Mouse (Mus musculus) intestine, embryonic 16.5 days (tissue): ENCODE data around the gene Alk. TPM values are rescaled to one million over a fixed set of nuclear protein-coding genes. Genes with fewer than 3 reads are reported as not detected.
A peak's percentile ranks its signal among the peaks of the same experiment; 100 is the strongest.

Experiments
- ATAC-seq: fragments of 200-750 bp; cut with Nextera tagmentation; 2 replicates; pipeline ENCODE4 v1.8.0; 2017; ENCODE audit warnings: moderate TSS enrichment, moderate library complexity
- H3K27ac ChIP-seq: fragments of 300-500 bp; sonication (generic); 2 replicates; pipeline ENCODE4 v1.5.1; 2014; ENCODE audit warnings: mild to moderate bottlenecking, low read length
- H3K27me3 ChIP-seq: fragments of 300-500 bp; sonication (generic); replicated peaks from 2 replicates; pipeline ENCODE4 v1.6.1; 2014; ENCODE audit warnings: low read length, control low read depth, mixed read lengths; ENCODE audit not compliant: control insufficient read depth, insufficient read depth
- H3K36me3 ChIP-seq: fragments of 300-500 bp; sonication (generic); 2 replicates; pipeline ENCODE4 v1.6.1; 2014; ENCODE audit warnings: low read length, control low read depth; ENCODE audit not compliant: control insufficient read depth, insufficient read depth
- H3K4me1 ChIP-seq: fragments of 300-500 bp; sonication (generic); 2 replicates; pipeline ENCODE4 v1.6.1; 2014; ENCODE audit warnings: low read length, control low read depth, mixed read lengths; ENCODE audit not compliant: control insufficient read depth, insufficient read depth
- H3K4me2 ChIP-seq: fragments of 300-500 bp; sonication (generic); 2 replicates; pipeline ENCODE4 v1.6.1; 2014; ENCODE audit warnings: low read depth, low read length, control low read depth
- H3K4me3 ChIP-seq: fragments of 300-500 bp; sonication (generic); 2 replicates; pipeline ENCODE4 v1.5.1; 2014; ENCODE audit warnings: mild to moderate bottlenecking, low read length
- H3K9ac ChIP-seq: fragments of 300-500 bp; sonication (generic); 2 replicates; pipeline ENCODE4 v1.6.1; 2014; ENCODE audit warnings: low read depth, low read length
- H3K9me3 ChIP-seq: fragments of 300-500 bp; sonication (generic); 2 replicates; pipeline ENCODE4 v1.6.1; 2016; ENCODE audit warnings: low read length, control low read depth; ENCODE audit not compliant: control insufficient read depth
- WGBS: fragments of 180-500 bp; shearing (Covaris S2); extraction: QIAGEN DNeasy Blood & Tissue Kit; methylation state at CpG from one replicate; pipeline ENCODE4 v1.1.7; 2014; 5-methylcytosine and 5-hydroxymethylcytosine counted together
- polyA plus RNA-seq: library from polyadenylated mRNA; unstranded; fragments of >200 nt; fragmentation: Nextera tagmentation; extraction: Ambion mirVana; gene quantifications from 2 replicates; pipeline ENCODE4 v1.2.1, GENCODE M21; 2015

Gene Alk
- polyA plus RNA-seq, 1 experiment from 2014 or later = 0.75 TPM

GRCm38 (mm10) chr17:72157830-72158629 is 446.4 kb downstream of the Alk start:
- H3K9me3 ChIP-seq = no peaks in the 10 kb centered on the region
- H3K36me3 ChIP-seq = no peaks in the 10 kb centered on the region
- 66% methylated on average over 10 of the region's 10 CpGs for WGBS
- no peak overlapping the region for H3K4me2 ChIP-seq
- H3K4me1 ChIP-seq = no peaks in the 10 kb centered on the region
- ATAC-seq = no peak
- H3K4me3 ChIP-seq = no peak overlapping the region
- H3K27ac ChIP-seq = no peak overlapping the region
- H3K9ac ChIP-seq = no peak overlapping the region
- no peaks in the 10 kb centered on the region for H3K27me3 ChIP-seq

GRCm38 (mm10) chr17:72153038-72153437 is 451.4 kb downstream of the Alk start:
- H3K9ac ChIP-seq = no peak overlapping the region
- no peaks in the 10 kb centered on the region for H3K9me3 ChIP-seq
- H3K4me3 ChIP-seq = no peak overlapping the region
- ATAC-seq = no peak
- H3K4me2 ChIP-seq = no peak overlapping the region
- H3K36me3 ChIP-seq = no peaks in the 10 kb centered on the region
- 88% methylated on average over 3 of the region's 3 CpGs for WGBS
- H3K4me1 ChIP-seq = no peaks in the 10 kb centered on the region
- no peak overlapping the region for H3K27ac ChIP-seq
- H3K27me3 ChIP-seq = no peaks in the 10 kb centered on the region

GRCm38 (mm10) chr17:72144946-72145598 is 459.4 kb downstream of the Alk start:
- WGBS = 71% methylated on average over 7 of the region's 7 CpGs
- no peaks in the 10 kb centered on the region for H3K9me3 ChIP-seq
- H3K4me1 ChIP-seq = no peaks in the 10 kb centered on the region
- no peak overlapping the region for H3K4me3 ChIP-seq
- no peak for ATAC-seq
- H3K4me2 ChIP-seq = no peak overlapping the region
- H3K36me3 ChIP-seq = no peaks in the 10 kb centered on the region
- H3K9ac ChIP-seq = no peak overlapping the region
- H3K27me3 ChIP-seq = no peaks in the 10 kb centered on the region
- H3K27ac ChIP-seq = no peak overlapping the region

- Histone ChIP-seq H3K27ac (no peak overlapping the region), H3K4me2 (no peak overlapping the region), H3K36me3 (no peaks in the 10 kb centered on the region), H3K9ac (no peak overlapping the region), H3K4me3 (no peak overlapping the region), H3K27me3 (no peaks in the 10 kb centered on the region), H3K4me1 (no peaks in the 10 kb centered on the region), H3K9me3 (no peaks in the 10 kb centered on the region)
- no peak for ATAC-seq
- 63% methylated on average over 9 of the region's 9 CpGs for WGBS
Measured at GRCm38 (mm10) chr17:72144461-72144860, 460.0 kb downstream of the Alk start.

GRCm38 (mm10) chr17:72132140-72132911 is 472.1 kb downstream of the Alk start:
- ATAC-seq = peak; percentile 97
- no peak overlapping the region for H3K27ac ChIP-seq

GRCm38 (mm10) chr17:72121660-72122059 is 482.8 kb downstream of the Alk start:
- Histone ChIP-seq H3K27ac (no peak overlapping the region), H3K36me3 (no peaks in the 10 kb centered on the region), H3K9me3 (no peaks in the 10 kb centered on the region), H3K4me3 (no peak overlapping the region), H3K4me2 (no peak overlapping the region), H3K4me1 (no peaks in the 10 kb centered on the region), H3K9ac (no peak overlapping the region), H3K27me3 (no peaks in the 10 kb centered on the region)
- no peak for ATAC-seq
- WGBS = 95% methylated on average over 1 of the region's 1 CpGs

More at GRCm38 (mm10) chr17:72132140-72132911, 472.1 kb downstream of the Alk start:
- Histone ChIP-seq H3K9me3 (no peaks in the 10 kb centered on the region), H3K36me3 (no peaks in the 10 kb centered on the region), H3K9ac (no peak overlapping the region), H3K4me1 (no peaks in the 10 kb centered on the region), H3K4me2 (no peak overlapping the region), H3K27me3 (no peaks in the 10 kb centered on the region), H3K4me3 (no peak overlapping the region)
- WGBS = 68% methylated on average over 8 of the region's 8 CpGs

GRCm38 (mm10) chr17:72120278-72120677 is 484.1 kb downstream of the Alk start:
- Histone ChIP-seq H3K4me1 (no peaks in the 10 kb centered on the region), H3K27me3 (no peaks in the 10 kb centered on the region), H3K36me3 (no peaks in the 10 kb centered on the region), H3K9ac (no peak overlapping the region), H3K4me3 (no peak overlapping the region), H3K4me2 (no peak overlapping the region), H3K27ac (no peak overlapping the region), H3K9me3 (no peaks in the 10 kb centered on the region)
- 66% methylated on average over 11 of the region's 11 CpGs for WGBS
- ATAC-seq = peak; percentile 87

- WGBS = 42% methylated on average over 5 of the region's 5 CpGs
- Histone ChIP-seq H3K27me3 (no peaks in the 10 kb centered on the region), H3K4me1 (no peaks in the 10 kb centered on the region), H3K4me2 (no peak overlapping the region), H3K4me3 (no peak overlapping the region), H3K9ac (no peak overlapping the region), H3K36me3 (no peaks in the 10 kb centered on the region), H3K27ac (no peak overlapping the region), H3K9me3 (no peaks in the 10 kb centered on the region)
- ATAC-seq = no peak
Measured at GRCm38 (mm10) chr17:72118376-72118775, 486.1 kb downstream of the Alk start.

- ATAC-seq = no peak
- Histone ChIP-seq H3K36me3 (no peaks in the 10 kb centered on the region), H3K9ac (no peak overlapping the region), H3K9me3 (no peaks in the 10 kb centered on the region), H3K4me2 (no peak overlapping the region), H3K4me1 (no peaks in the 10 kb centered on the region), H3K27ac (no peak overlapping the region), H3K4me3 (no peak overlapping the region), H3K27me3 (no peaks in the 10 kb centered on the region)
- 45% methylated on average over 12 of the region's 12 CpGs for WGBS
Measured at GRCm38 (mm10) chr17:72115271-72115944, 489.0 kb downstream of the Alk start.
